Mouse (Mus musculus) heart, postnatal 0 days (tissue): Measurements from ENCODE around the gene Ift172.

ENCODE experiments used
- CTCF ChIP-seq: IDR thresholded peaks from 2 replicates; pipeline ENCODE4 v1.5.1; 2016; ENCODE audit warnings: antibody characterized with exemption, control low read depth, low read depth
- EP300 ChIP-seq: IDR thresholded peaks from 2 replicates; pipeline ENCODE4 v1.6.1; 2016; ENCODE audit warnings: antibody characterized with exemption, low read depth

- no peak for TF ChIP-seq CTCF
- TF ChIP-seq EP300: no peak
Observed at GRCm38 (mm10) chr5:31298486-31298885, 7.6 kb upstream of the Ift172 start.
